Mouse (Mus musculus): Measurements from ENCODE around the gene Dennd4a. TPM values are rescaled to one million over a fixed set of nuclear protein-coding genes. Genes with fewer than 3 reads are reported as not detected.
A peak's percentile ranks its signal among the peaks of the same experiment; 100 is the strongest.

Gene Dennd4a
- polyA plus RNA-seq, 1 experiment from 2014 or later = 42.3 TPM

DNA sequence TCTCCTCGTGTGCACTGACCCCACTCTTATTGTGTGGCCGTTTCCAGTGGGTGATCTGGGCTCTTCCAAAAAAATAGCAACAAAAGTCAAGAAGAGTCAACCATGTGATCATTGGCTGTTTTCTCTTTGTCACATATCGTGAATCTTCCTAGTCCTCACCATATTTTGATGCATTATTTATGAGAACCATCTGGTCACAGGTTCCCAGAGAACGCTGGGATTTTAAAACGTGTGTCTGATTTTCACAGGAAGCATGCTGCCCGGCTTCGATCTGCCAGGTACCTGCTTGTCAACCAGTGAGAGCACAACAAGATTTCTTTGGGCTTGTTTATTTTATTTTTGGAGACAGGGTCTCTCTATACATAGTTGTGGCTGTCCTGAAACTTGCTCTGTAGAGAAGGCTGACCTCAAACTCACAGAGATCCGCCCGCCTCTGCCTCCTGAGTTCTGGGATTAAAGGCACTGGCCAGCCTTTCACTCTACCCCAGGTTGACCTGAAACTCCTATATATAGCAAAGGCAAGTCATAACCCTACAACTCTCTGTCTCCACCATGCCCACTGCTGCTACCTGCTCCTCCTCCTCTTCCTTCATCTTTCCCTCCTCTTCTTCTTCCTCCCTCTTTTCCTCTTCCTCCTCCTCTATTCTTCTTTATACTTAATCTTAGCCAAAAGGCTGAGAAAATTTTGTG, 24.8 kb upstream of the Dennd4a start:
- peak overlapping the region; percentile 21; the same call in 1 of the 2 replicates for H3K27ac ChIP-seq (ENCODE audit: low read length)
- H3K9me3 ChIP-seq (replicated peaks; ENCODE audit: control insufficient read depth, low read length) = no peaks in the 10 kb centered on the region
- no peak overlapping the region for H3K4me2 ChIP-seq (ENCODE audit: low read depth, low read length)
- no peaks in the 10 kb centered on the region for H3K27me3 ChIP-seq (ENCODE audit: control insufficient read depth, insufficient read depth, low read depth, low read length)
- no peak overlapping the region for H3K9ac ChIP-seq (ENCODE audit: low read depth, low read length)
- H3K4me1 ChIP-seq (ENCODE audit: control insufficient read depth, low read depth, low read length) = peaks cover 25% of the 10 kb centered on the region
- H3K36me3 ChIP-seq (ENCODE audit: control insufficient read depth, insufficient read depth) = no peaks in the 10 kb centered on the region
- WGBS (ENCODE audit: insufficient replicate concordance) = 86% methylated on average over 9 of the region's 9 CpGs
- no peak for ATAC-seq (ENCODE audit: low read depth)
- no peak overlapping the region for H3K4me3 ChIP-seq (ENCODE audit: low read depth, low read length)

DNA sequence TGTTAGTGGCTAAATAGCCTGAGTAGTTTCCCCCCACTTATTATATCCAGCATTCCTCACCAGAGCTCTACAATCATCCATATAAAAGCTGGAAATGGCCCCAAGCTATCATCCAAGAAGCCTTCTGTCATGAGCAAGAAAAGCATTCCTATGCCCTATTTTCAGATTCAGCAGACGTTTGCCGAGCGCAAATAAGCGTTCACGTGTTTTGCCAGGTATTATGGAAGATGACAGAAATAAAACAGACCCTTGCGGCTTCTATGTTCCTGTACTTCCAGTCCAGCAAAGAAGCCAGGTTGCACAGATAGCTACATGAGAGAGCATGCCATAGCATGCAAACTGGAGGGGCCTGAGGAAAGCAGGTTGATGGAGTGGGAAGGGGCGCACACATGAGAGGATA, 23.1 kb upstream of the Dennd4a start:
- H3K4me1 ChIP-seq (ENCODE audit: control insufficient read depth, low read depth, low read length) = peaks cover 41% of the 10 kb centered on the region
- H3K9ac ChIP-seq (ENCODE audit: low read depth, low read length) = no peak overlapping the region
- WGBS (ENCODE audit: insufficient replicate concordance) = 89% methylated on average over 7 of the region's 7 CpGs
- no peaks in the 10 kb centered on the region for H3K36me3 ChIP-seq (ENCODE audit: control insufficient read depth, insufficient read depth)
- H3K9me3 ChIP-seq (replicated peaks; ENCODE audit: control insufficient read depth, low read length) = no peaks in the 10 kb centered on the region
- no peak overlapping the region for H3K4me3 ChIP-seq (ENCODE audit: low read depth, low read length)
- H3K27ac ChIP-seq (ENCODE audit: low read length) = peak overlapping the region; percentile 16; the same call in 1 of the 2 replicates
- H3K27me3 ChIP-seq (ENCODE audit: control insufficient read depth, insufficient read depth, low read depth, low read length) = no peaks in the 10 kb centered on the region
- no peak for ATAC-seq (ENCODE audit: low read depth)
- no peak overlapping the region for H3K4me2 ChIP-seq (ENCODE audit: low read depth, low read length)

DNA sequence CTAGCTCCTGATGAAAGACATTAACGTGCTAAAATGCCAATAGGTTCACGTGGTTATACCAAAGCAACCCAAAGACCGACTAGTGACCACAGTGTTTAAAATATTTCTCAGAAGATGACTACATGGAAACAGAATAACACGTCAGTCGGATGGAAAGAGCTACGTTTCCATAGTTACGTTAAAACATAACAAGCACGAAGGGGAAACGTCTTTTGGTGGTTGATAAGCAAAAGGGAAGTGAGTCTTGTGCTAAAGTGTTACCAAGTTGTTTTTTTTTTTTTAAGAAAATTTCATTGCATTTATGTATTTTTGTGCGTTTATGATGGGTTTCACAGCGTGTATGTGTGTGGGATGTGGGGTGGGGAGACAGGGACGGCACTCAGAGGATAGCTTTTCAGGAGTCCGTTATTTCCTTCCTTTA, 21.8 kb upstream of the Dennd4a start:
- no peaks in the 10 kb centered on the region for H3K9me3 ChIP-seq (replicated peaks; ENCODE audit: control insufficient read depth, low read length)
- no peaks in the 10 kb centered on the region for H3K27me3 ChIP-seq (ENCODE audit: control insufficient read depth, insufficient read depth, low read depth, low read length)
- H3K4me1 ChIP-seq (ENCODE audit: control insufficient read depth, low read depth, low read length) = peaks cover 51% of the 10 kb centered on the region
- 0 out of 2 replicates have a peak overlapping the region, but pooled peaks have one; percentile 12 for H3K4me3 ChIP-seq (ENCODE audit: low read depth, low read length)
- no peak for ATAC-seq (ENCODE audit: low read depth)
- H3K27ac ChIP-seq (ENCODE audit: low read length) = peak overlapping the region; percentile 84
- H3K36me3 ChIP-seq (ENCODE audit: control insufficient read depth, insufficient read depth) = no peaks in the 10 kb centered on the region
- peak overlapping the region; percentile 57 for H3K9ac ChIP-seq (ENCODE audit: low read depth, low read length)
- H3K4me2 ChIP-seq (ENCODE audit: low read depth, low read length) = peak overlapping the region; percentile 48
- 17% methylated on average over 13 of the region's 13 CpGs for WGBS (ENCODE audit: insufficient replicate concordance)

DNA sequence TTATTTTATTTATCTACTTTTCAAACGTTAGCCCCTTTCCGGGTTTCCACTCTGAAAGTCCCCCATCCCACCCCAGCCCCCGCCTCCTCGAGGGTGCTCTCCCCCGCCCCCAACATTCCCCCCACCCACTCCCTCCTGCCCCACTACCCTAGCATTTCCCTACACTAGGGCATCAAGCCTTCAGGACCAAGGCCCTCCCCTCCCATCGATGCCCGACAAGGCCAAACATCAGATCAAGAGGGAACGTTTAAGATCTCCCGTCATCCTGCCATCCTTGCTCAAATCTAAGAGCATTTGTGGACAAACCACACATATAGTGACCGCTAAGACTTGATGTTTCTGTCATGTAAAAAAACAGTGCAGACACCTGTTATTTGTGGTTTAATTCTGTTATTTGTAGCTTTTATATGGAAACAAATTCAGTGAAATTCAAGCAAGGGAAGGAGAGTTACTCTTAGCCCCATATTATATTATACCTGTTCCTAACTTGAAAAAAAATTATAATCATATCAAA, 21.2 kb upstream of the Dennd4a start:
- Histone ChIP-seq H3K9me3 (replicated peaks; ENCODE audit: control insufficient read depth, low read length) (no peaks in the 10 kb centered on the region), H3K9ac (ENCODE audit: low read depth, low read length) (peak overlapping the region; percentile 57), H3K36me3 (ENCODE audit: control insufficient read depth, insufficient read depth) (no peaks in the 10 kb centered on the region), H3K4me2 (ENCODE audit: low read depth, low read length) (peak overlapping the region; percentile 48), H3K27ac (ENCODE audit: low read length) (peak overlapping the region; percentile 84), H3K27me3 (ENCODE audit: control insufficient read depth, insufficient read depth, low read depth, low read length) (no peaks in the 10 kb centered on the region), H3K4me3 (ENCODE audit: low read depth, low read length) (no peak overlapping the region), H3K4me1 (ENCODE audit: control insufficient read depth, low read depth, low read length) (peaks cover 54% of the 10 kb centered on the region)
- no peak for ATAC-seq (ENCODE audit: low read depth)
- WGBS (ENCODE audit: insufficient replicate concordance) = 25% methylated on average over 10 of the region's 10 CpGs

DNA sequence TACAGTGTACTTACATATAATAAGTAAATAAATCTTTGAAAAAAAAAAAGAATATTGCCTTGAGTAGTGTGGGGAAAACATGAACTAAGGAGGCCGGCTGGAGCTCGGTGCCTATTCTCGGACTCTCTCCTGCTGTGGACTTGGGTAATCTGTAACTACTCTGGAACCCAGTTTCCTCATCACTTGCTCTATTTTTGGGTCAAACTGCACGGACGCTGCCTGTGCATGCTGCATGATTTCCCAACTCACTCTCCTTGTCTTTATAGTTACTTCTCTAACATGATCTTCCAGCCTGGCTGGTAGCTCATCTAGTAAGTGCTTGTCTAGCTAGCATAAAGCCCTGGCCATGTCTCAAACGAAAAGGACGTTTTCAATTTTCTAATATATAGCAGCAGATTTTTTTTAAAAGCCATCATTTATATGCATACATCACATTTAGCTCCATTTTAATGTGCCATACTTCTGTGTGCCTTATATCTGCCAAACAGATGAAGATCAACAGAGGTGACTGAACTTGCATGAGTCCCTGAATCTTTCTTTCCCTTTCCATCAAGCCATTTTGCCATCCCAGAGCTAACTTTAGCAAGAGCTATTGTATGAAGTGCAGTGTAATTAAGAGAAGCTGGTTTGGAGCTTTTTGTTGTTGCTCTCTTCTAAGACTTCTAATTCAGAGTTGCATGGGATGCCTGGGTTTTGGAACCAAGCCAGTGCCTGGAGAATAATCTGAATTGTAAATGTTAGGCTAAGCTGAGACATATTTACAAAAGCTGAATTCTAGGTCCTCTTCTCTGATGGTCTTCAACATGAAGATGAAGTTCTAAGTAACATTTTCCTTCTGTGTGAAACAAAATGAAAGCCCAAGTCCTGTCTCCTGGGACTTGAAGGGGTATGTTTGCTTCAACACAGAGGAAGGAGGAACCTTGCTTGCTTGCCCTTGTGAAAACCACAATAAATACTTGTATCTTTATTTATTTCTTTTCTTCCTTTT, 20.2 kb upstream of the Dennd4a start:
- Histone ChIP-seq H3K4me2 (ENCODE audit: low read depth, low read length) (peak overlapping the region; percentile 1), H3K9ac (ENCODE audit: low read depth, low read length) (peak overlapping the region; percentile 29), H3K27me3 (ENCODE audit: control insufficient read depth, insufficient read depth, low read depth, low read length) (no peaks in the 10 kb centered on the region), H3K27ac (ENCODE audit: low read length) (peak overlapping the region; percentile 99), H3K4me3 (ENCODE audit: low read depth, low read length) (no peak overlapping the region), H3K9me3 (replicated peaks; ENCODE audit: control insufficient read depth, low read length) (no peaks in the 10 kb centered on the region), H3K4me1 (ENCODE audit: control insufficient read depth, low read depth, low read length) (peaks cover 61% of the 10 kb centered on the region), H3K36me3 (ENCODE audit: control insufficient read depth, insufficient read depth) (no peaks in the 10 kb centered on the region)
- WGBS (ENCODE audit: insufficient replicate concordance) = 51% methylated on average over 7 of the region's 7 CpGs
- no peak for ATAC-seq (ENCODE audit: low read depth)

DNA sequence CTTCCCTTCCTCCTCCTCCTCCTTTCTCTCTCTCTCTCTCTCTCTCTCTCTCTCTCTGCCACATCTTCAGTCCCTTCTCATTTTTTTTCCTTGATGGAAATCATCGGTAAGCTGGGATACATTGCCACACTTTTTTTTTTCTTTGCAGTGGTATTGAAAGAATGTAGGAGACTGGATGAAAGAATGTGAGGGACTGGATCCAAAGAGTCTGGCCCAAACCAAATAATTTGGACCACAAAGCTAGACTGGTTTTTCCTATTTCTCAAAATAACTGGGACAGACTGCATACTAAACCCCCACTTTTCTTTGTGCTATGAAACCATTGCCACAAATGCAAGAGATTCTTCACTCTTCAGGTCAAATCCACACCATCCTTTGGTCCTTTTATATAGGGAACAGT, 19.5 kb upstream of the Dennd4a start:
- Histone ChIP-seq H3K27me3 (ENCODE audit: control insufficient read depth, insufficient read depth, low read depth, low read length) (no peaks in the 10 kb centered on the region), H3K9me3 (replicated peaks; ENCODE audit: control insufficient read depth, low read length) (no peaks in the 10 kb centered on the region), H3K27ac (ENCODE audit: low read length) (peak overlapping the region; percentile 99), H3K4me2 (ENCODE audit: low read depth, low read length) (no peak overlapping the region; the same call in 1 of the 2 replicates), H3K9ac (ENCODE audit: low read depth, low read length) (no peak overlapping the region; the same call in 1 of the 2 replicates), H3K36me3 (ENCODE audit: control insufficient read depth, insufficient read depth) (no peaks in the 10 kb centered on the region), H3K4me3 (ENCODE audit: low read depth, low read length) (no peak overlapping the region), H3K4me1 (ENCODE audit: control insufficient read depth, low read depth, low read length) (peaks cover 67% of the 10 kb centered on the region)
- WGBS (ENCODE audit: insufficient replicate concordance) = 77% methylated on average over 1 of the region's 1 CpGs
- ATAC-seq (ENCODE audit: low read depth) = no peak

DNA sequence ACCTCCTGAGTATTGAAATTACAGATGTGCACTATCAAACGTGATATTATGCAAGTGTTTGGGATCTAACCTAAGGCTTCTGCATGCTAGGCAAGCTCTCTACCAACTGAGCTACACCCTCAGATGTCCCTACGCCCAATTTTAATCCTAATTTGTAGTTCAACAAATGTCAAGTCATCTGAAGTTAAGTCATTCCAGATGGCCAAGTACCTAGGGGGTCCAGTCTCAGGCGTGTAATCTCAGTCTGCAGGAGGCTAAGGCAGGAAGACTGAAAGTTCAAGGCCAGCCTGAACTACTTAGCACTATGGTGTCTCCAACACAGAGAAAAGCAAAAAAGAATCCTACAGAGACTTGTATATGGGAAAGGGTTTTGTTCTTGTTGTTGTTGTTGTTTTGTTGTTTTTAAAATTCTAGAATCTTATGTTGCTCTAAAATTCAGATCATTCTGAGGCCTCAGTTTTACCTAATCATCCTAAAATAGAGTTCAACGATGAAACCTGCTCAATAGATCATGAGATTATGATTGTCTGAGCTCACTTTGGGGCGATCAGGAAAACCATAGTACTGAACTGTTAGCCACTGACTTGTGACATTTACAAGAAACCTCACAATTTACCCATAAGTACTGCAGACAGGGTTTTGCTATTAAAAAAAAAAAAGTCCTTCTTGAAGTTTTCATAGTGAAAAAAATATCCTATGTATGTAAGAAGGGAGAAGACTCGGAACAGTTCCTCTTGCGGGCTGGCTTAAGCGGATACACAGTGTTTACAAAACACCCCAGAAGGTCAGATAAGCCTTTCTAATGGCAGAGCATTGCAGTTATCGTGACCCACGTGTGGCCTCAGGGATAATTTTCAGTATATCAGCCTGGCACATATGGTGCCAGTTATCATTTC, 18.5 kb upstream of the Dennd4a start:
- peak; percentile 92 for ATAC-seq (ENCODE audit: low read depth)
- Histone ChIP-seq H3K4me1 (ENCODE audit: control insufficient read depth, low read depth, low read length) (peaks cover 71% of the 10 kb centered on the region), H3K4me3 (ENCODE audit: low read depth, low read length) (peak overlapping the region; percentile 26; the same call in 1 of the 2 replicates), H3K27ac (ENCODE audit: low read length) (peak overlapping the region; percentile 99), H3K9me3 (replicated peaks; ENCODE audit: control insufficient read depth, low read length) (no peaks in the 10 kb centered on the region), H3K27me3 (ENCODE audit: control insufficient read depth, insufficient read depth, low read depth, low read length) (no peaks in the 10 kb centered on the region), H3K4me2 (ENCODE audit: low read depth, low read length) (peak overlapping the region; percentile 60), H3K36me3 (ENCODE audit: control insufficient read depth, insufficient read depth) (no peaks in the 10 kb centered on the region), H3K9ac (ENCODE audit: low read depth, low read length) (peak overlapping the region; percentile 52)
- 12% methylated on average over 10 of the region's 10 CpGs for WGBS (ENCODE audit: insufficient replicate concordance)

DNA sequence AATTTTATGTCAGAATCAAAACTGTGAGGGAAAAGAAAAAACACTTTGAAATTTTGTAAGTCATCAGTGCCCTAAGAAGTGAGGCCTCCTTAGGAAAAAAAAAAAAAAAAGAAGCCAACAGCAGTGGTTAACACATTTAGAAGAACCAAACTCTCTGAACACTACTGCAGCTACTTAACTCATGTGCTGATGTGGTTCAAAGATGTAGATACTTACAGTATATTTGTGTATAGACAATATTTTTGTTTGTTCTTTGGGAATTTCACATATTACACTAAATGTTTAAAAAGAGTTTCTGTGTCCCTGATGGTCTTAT, 17.9 kb upstream of the Dennd4a start:
- peaks cover 71% of the 10 kb centered on the region for H3K4me1 ChIP-seq (ENCODE audit: control insufficient read depth, low read depth, low read length)
- H3K27ac ChIP-seq (ENCODE audit: low read length) = peak overlapping the region; percentile 99
- no peak for ATAC-seq (ENCODE audit: low read depth)
- H3K27me3 ChIP-seq (ENCODE audit: control insufficient read depth, insufficient read depth, low read depth, low read length) = no peaks in the 10 kb centered on the region
- H3K9me3 ChIP-seq (replicated peaks; ENCODE audit: control insufficient read depth, low read length) = no peaks in the 10 kb centered on the region
- peak overlapping the region; percentile 56 for H3K9ac ChIP-seq (ENCODE audit: low read depth, low read length)
- H3K36me3 ChIP-seq (ENCODE audit: control insufficient read depth, insufficient read depth) = no peaks in the 10 kb centered on the region
- H3K4me2 ChIP-seq (ENCODE audit: low read depth, low read length) = peak overlapping the region; percentile 46
- no peak overlapping the region for H3K4me3 ChIP-seq (ENCODE audit: low read depth, low read length)

Data from liver, embryonic 16.5 days (tissue).